Mouse (Mus musculus) neural tube, embryonic 11.5 days (tissue): ENCODE results near the gene Sp110. TPM values are rescaled to one million over a fixed set of nuclear protein-coding genes. Genes with fewer than 3 reads are reported as not detected.
"Not testable (repeated sequence)": the region's sequence is repeated elsewhere in the genome, so short reads cannot be mapped to it uniquely, and the experiment has no call there.

Experiments
- ATAC-seq: fragments of 200-750 bp; cut with Nextera tagmentation; 2 replicates; pipeline ENCODE4 v1.8.0; 2017; ENCODE audit warnings: moderate number of reproducible peaks, mild to moderate bottlenecking, moderate TSS enrichment, moderate library complexity; ENCODE audit not compliant: insufficient read depth, low FRiP score, low TSS enrichment
- DNase-seq: peaks from one replicate; pipeline ENCODE4 v3.0.0-alpha.2; 2015; ENCODE audit warnings: low spot score
- H3K27ac ChIP-seq: fragments of 300-500 bp; sonication (generic); 2 replicates; pipeline ENCODE4 v1.5.1; 2014; ENCODE audit warnings: low read depth, mild to moderate bottlenecking, low read length
- H3K27me3 ChIP-seq: fragments of 300-500 bp; sonication (generic); 2 replicates; pipeline ENCODE4 v1.6.1; 2014; ENCODE audit warnings: mild to moderate bottlenecking, low read length, mixed read lengths; ENCODE audit not compliant: control insufficient read depth, insufficient read depth
- H3K36me3 ChIP-seq: fragments of 300-500 bp; sonication (generic); 2 replicates; pipeline ENCODE4 v1.6.1; 2014; ENCODE audit warnings: mild to moderate bottlenecking, low read length, moderate library complexity, mixed read lengths; ENCODE audit not compliant: control insufficient read depth, insufficient read depth
- H3K4me1 ChIP-seq: fragments of 300-500 bp; sonication (generic); 2 replicates; pipeline ENCODE4 v1.6.1; 2014; ENCODE audit warnings: low read length, mixed read lengths; ENCODE audit not compliant: control insufficient read depth, insufficient read depth
- H3K4me2 ChIP-seq: fragments of 300-500 bp; sonication (generic); 2 replicates; pipeline ENCODE4 v1.6.1; 2014; ENCODE audit warnings: low read depth, mild to moderate bottlenecking, moderate library complexity
- H3K4me3 ChIP-seq: fragments of 300-500 bp; sonication (generic); 2 replicates; pipeline ENCODE4 v1.5.1; 2014; ENCODE audit warnings: low read depth, low read length
- H3K9ac ChIP-seq: fragments of 300-500 bp; sonication (generic); 2 replicates; pipeline ENCODE4 v1.6.1; 2014; ENCODE audit warnings: mild to moderate bottlenecking, low read length
- H3K9me3 ChIP-seq: fragments of 300-500 bp; sonication (generic); 2 replicates; pipeline ENCODE4 v1.6.1; 2016; ENCODE audit warnings: low read length; ENCODE audit not compliant: control insufficient read depth
- WGBS: fragments of 180-500 bp; shearing (Covaris S2); extraction: QIAGEN DNeasy Blood & Tissue Kit; methylation state at CpG from one replicate; pipeline ENCODE4 v1.1.7; 2014; 5-methylcytosine and 5-hydroxymethylcytosine counted together
- polyA plus RNA-seq: library from polyadenylated mRNA; unstranded; fragments of >200 nt; fragmentation: Nextera tagmentation; extraction: Ambion mirVana; gene quantifications from 2 replicates; pipeline ENCODE4 v1.2.1, GENCODE M21; 2014

Sp110 gene
- polyA plus RNA-seq, 1 experiment from 2014 or later = 0.42 TPM

GRCm38 (mm10) chr1:85578372-85579010, 20.1 kb downstream of the Sp110 start:
- ATAC-seq, H3K27me3 ChIP-seq, H3K36me3 ChIP-seq, H3K4me3 ChIP-seq, H3K4me2 ChIP-seq, H3K9ac ChIP-seq, H3K4me1 ChIP-seq, H3K9me3 ChIP-seq, DNase-seq, H3K27ac ChIP-seq: not testable (repeated sequence)
- WGBS = 70% methylated on average over 3 of the region's 3 CpGs

GRCm38 (mm10) chr1:85575376-85575775, 23.2 kb downstream of the Sp110 start, which contains the start of gene G530012D18Rik:
TSS of gene G530012D18Rik (plus strand) at chr1:85575676.
- not testable (repeated sequence) for H3K36me3 ChIP-seq, H3K27me3 ChIP-seq
- WGBS = 88% methylated on average over 1 of the region's 3 CpGs

GRCm38 (mm10) chr1:85573554-85573953, 25.1 kb downstream of the Sp110 start:
- H3K36me3 ChIP-seq, ATAC-seq, H3K4me2 ChIP-seq, H3K4me3 ChIP-seq, H3K27ac ChIP-seq, H3K9me3 ChIP-seq, H3K4me1 ChIP-seq, H3K27me3 ChIP-seq, H3K9ac ChIP-seq, DNase-seq: not testable (repeated sequence)
- 79% methylated on average over 4 of the region's 4 CpGs for WGBS

More at GRCm38 (mm10) chr1:85575376-85575775, 23.2 kb downstream of the Sp110 start, which contains the start of gene G530012D18Rik:
- DNase-seq, H3K9ac ChIP-seq, H3K27ac ChIP-seq, ATAC-seq, H3K4me3 ChIP-seq, H3K4me1 ChIP-seq, H3K4me2 ChIP-seq, H3K9me3 ChIP-seq: not testable (repeated sequence)

- H3K9me3 ChIP-seq, H3K36me3 ChIP-seq, H3K9ac ChIP-seq, H3K27ac ChIP-seq, H3K4me1 ChIP-seq, H3K4me2 ChIP-seq, ATAC-seq, DNase-seq, H3K4me3 ChIP-seq, H3K27me3 ChIP-seq: not testable (repeated sequence)
- WGBS = 84% methylated on average over 4 of the region's 4 CpGs
Measured at GRCm38 (mm10) chr1:85555261-85555660, 43.4 kb downstream of the Sp110 start.

- not testable (repeated sequence) for H3K27me3 ChIP-seq, H3K4me3 ChIP-seq, H3K27ac ChIP-seq, H3K9me3 ChIP-seq, H3K4me2 ChIP-seq, H3K9ac ChIP-seq, DNase-seq, ATAC-seq, H3K4me1 ChIP-seq, H3K36me3 ChIP-seq
Measured at GRCm38 (mm10) chr1:85546442-85546841, 52.2 kb downstream of the Sp110 start.

GRCm38 (mm10) chr1:85543818-85544217, 54.8 kb downstream of the Sp110 start:
- not testable (repeated sequence) for ATAC-seq

GRCm38 (mm10) chr1:85528451-85529110, 70.0 kb downstream of the Sp110 start:
- DNase-seq, H3K27me3 ChIP-seq, H3K36me3 ChIP-seq, H3K9ac ChIP-seq, H3K4me2 ChIP-seq, H3K27ac ChIP-seq, ATAC-seq, H3K9me3 ChIP-seq, H3K4me1 ChIP-seq, H3K4me3 ChIP-seq: not testable (repeated sequence)
- 79% methylated on average over 13 of the region's 15 CpGs for WGBS

More at GRCm38 (mm10) chr1:85543818-85544217, 54.8 kb downstream of the Sp110 start:
- H3K27ac ChIP-seq, H3K4me1 ChIP-seq, H3K4me2 ChIP-seq, H3K9ac ChIP-seq, H3K4me3 ChIP-seq, H3K36me3 ChIP-seq, H3K9me3 ChIP-seq, DNase-seq, H3K27me3 ChIP-seq: not testable (repeated sequence)
- WGBS = 87% methylated on average over 3 of the region's 4 CpGs
